Mouse (Mus musculus) stomach, postnatal 0 days (tissue): Measurements from ENCODE around the gene Krt84. TPM values are rescaled to one million over a fixed set of nuclear protein-coding genes. Genes with fewer than 3 reads are reported as not detected.

ENCODE experiments used
- ATAC-seq: fragments of 200-750 bp; cut with Nextera tagmentation; 2 replicates; pipeline ENCODE4 v1.8.0; 2017; ENCODE audit not compliant: low FRiP score, low TSS enrichment
- DNase-seq: peaks from one replicate; pipeline ENCODE4 v3.0.0-alpha.2; 2016; ENCODE audit warnings: low spot score
- H3K27ac ChIP-seq: fragments of 300-500 bp; sonication (generic); replicated peaks from 2 replicates; pipeline ENCODE4 v1.5.1; 2014; ENCODE audit warnings: mild to moderate bottlenecking, control low read depth
- H3K27me3 ChIP-seq: fragments of 300-500 bp; sonication (generic); 2 replicates; pipeline ENCODE4 v1.6.1; 2014; ENCODE audit warnings: low read length; ENCODE audit not compliant: control insufficient read depth, insufficient read depth
- H3K36me3 ChIP-seq: fragments of 300-500 bp; sonication (generic); 2 replicates; pipeline ENCODE4 v1.6.1; 2014; ENCODE audit warnings: low read length, mixed read lengths; ENCODE audit not compliant: control insufficient read depth, insufficient read depth
- H3K4me1 ChIP-seq: fragments of 300-500 bp; sonication (generic); replicated peaks from 2 replicates; pipeline ENCODE4 v1.6.1; 2014; ENCODE audit warnings: antibody characterized with exemption; ENCODE audit not compliant: control insufficient read depth, insufficient read depth
- H3K4me2 ChIP-seq: fragments of 300-500 bp; sonication (generic); replicated peaks from 2 replicates; pipeline ENCODE4 v1.6.1; 2014; ENCODE audit warnings: low read depth, mild to moderate bottlenecking, control low read depth, moderate library complexity
- H3K4me3 ChIP-seq: fragments of 300-500 bp; sonication (generic); 2 replicates; pipeline ENCODE4 v1.5.1; 2014; ENCODE audit warnings: low read depth, low read length, control low read depth
- H3K9ac ChIP-seq: fragments of 300-500 bp; sonication (generic); 2 replicates; pipeline ENCODE4 v1.6.1; 2014; ENCODE audit warnings: mild to moderate bottlenecking, low read length, control low read depth, mixed read lengths
- H3K9me3 ChIP-seq: fragments of 300-500 bp; sonication (generic); 2 replicates; pipeline ENCODE4 v1.6.1; 2016; ENCODE audit warnings: low read length; ENCODE audit not compliant: control insufficient read depth
- CTCF ChIP-seq: IDR thresholded peaks from 2 replicates; pipeline ENCODE4 v1.5.1; 2016; ENCODE audit warnings: antibody characterized with exemption, low read depth, mild to moderate bottlenecking, moderate library complexity
- EP300 ChIP-seq: optimal IDR thresholded peaks from 2 replicates; pipeline ENCODE3; 2016; ENCODE audit warnings: antibody characterized with exemption
- WGBS: fragments of 180-500 bp; shearing (Covaris S2); extraction: QIAGEN DNeasy Blood & Tissue Kit; methylation state at CpG from one replicate; pipeline ENCODE4 v1.1.7; 2014; 5-methylcytosine and 5-hydroxymethylcytosine counted together
- polyA plus RNA-seq: library from polyadenylated mRNA; unstranded; fragments of >200 nt; fragmentation: Nextera tagmentation; extraction: Ambion mirVana; gene quantifications from 2 replicates; pipeline ENCODE4 v1.2.1, GENCODE M21; 2015

The Krt84 gene
- 0.10 and 0.15 TPM in 2 replicates for polyA plus RNA-seq

GRCm38 (mm10) chr15:101532720-101533119 lies at the start of gene Krt84:
Gene Krt84 (minus strand): TSS chr15:101532820.
- TF ChIP-seq CTCF (no peak), EP300 (no peak)
- Histone ChIP-seq H3K27me3 (no peaks in the 10 kb centered on the region), H3K4me1 (no peaks in the 10 kb centered on the region), H3K4me2 (no peak within 1 kb of the TSS), H3K27ac (no peak within 1 kb of the TSS), H3K36me3 (no peaks in the 10 kb centered on the region), H3K4me3 (no peak within 1 kb of the TSS), H3K9ac (no peak within 1 kb of the TSS), H3K9me3 (no peaks in the 10 kb centered on the region)
- DNase-seq: no peak
- WGBS: 87% methylated on average over 7 of the region's 7 CpGs
- no peak for ATAC-seq

GRCm38 (mm10) chr15:101581701-101582100 lies 49.1 kb upstream of the Krt84 start:
- Histone ChIP-seq H3K4me2 (no peak overlapping the region), H3K36me3 (no peaks in the 10 kb centered on the region), H3K9me3 (no peaks in the 10 kb centered on the region), H3K27ac (no peak overlapping the region), H3K4me3 (no peak overlapping the region), H3K4me1 (no peaks in the 10 kb centered on the region), H3K27me3 (no peaks in the 10 kb centered on the region), H3K9ac (no peak overlapping the region)
- peak; percentile 4 for DNase-seq
- WGBS: 71% methylated on average over 3 of the region's 3 CpGs
- ATAC-seq: no peak
- TF ChIP-seq EP300 (no peak), CTCF (no peak)

DNA sequence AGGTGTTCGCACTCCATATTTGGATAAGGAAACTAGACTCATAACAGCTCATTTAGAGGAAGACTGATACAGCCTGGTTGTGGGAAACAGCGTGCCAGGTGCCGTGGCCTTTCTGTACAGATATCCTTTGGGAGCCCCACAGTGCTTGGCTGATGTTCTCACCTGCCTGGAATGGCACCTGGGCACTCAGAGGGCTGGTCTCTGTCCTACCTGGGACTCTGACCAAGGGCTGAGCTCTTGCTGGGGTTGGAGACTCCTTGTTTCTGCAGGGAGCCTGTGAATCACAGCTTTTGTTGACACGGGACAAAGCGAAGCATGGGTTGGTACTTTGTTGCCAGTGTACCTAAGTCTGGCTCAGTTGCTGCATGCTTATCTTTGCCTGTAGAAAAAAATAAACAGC lies 42.9 kb upstream of the Krt84 start:
- Histone ChIP-seq H3K4me1 (no peaks in the 10 kb centered on the region), H3K27ac (no peak overlapping the region), H3K36me3 (no peaks in the 10 kb centered on the region), H3K9ac (no peak overlapping the region), H3K4me3 (no peak overlapping the region), H3K9me3 (no peaks in the 10 kb centered on the region), H3K27me3 (no peaks in the 10 kb centered on the region), H3K4me2 (no peak overlapping the region)
- 63% methylated on average over 5 of the region's 5 CpGs for WGBS
- DNase-seq (peak; percentile 35), ATAC-seq (peak; percentile 47)
- no peak for TF ChIP-seq CTCF

DNA sequence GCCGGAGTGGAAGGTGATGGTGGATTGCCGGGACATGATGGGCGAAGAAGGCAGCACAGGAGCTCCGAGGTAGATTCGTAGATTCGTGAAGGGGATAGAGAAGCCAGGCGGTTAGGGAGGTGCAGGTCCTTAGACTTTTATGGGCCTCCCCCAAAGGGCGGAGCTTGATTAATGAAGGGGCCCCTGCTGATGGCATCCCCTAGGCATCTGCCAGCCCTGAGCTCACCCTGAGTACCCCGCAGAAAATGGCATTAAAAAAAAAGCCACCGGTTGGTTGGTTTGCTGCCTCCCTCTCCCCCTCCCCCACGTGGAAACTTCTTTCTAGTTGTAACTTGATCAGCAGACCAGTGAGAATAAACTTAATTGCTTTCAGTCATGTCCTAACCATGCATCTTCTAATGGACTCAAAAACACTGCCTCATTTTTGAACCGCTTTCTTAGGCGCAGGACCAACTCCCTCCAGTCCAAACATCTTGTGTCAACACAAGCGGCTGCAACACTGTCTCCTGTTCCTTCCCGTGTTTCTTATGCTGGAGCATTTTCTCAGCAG lies 41.3 kb upstream of the Krt84 start, which contains the start of gene Krt75:
Krt75 (minus strand) TSS at position 109 of the 550 bp plus-strand sequence.
- H3K27me3 ChIP-seq: no peaks in the 10 kb centered on the region
- no peaks in the 10 kb centered on the region for H3K36me3 ChIP-seq
- TF ChIP-seq CTCF (no peak), EP300 (no peak)
- no peak within 1 kb of the TSS for H3K4me2 ChIP-seq
- no peaks in the 10 kb centered on the region for H3K4me1 ChIP-seq
- H3K27ac ChIP-seq: no peak within 1 kb of the TSS
- DNase-seq (no peak), ATAC-seq (no peak)
- no peaks in the 10 kb centered on the region for H3K9me3 ChIP-seq
- 44% methylated on average over 15 of the region's 15 CpGs for WGBS
- no peak within 1 kb of the TSS for H3K4me3 ChIP-seq
- H3K9ac ChIP-seq: no peak within 1 kb of the TSS

- 41% methylated on average over 7 of the region's 7 CpGs for WGBS
- H3K9me3 ChIP-seq: no peaks in the 10 kb centered on the region
- H3K9ac ChIP-seq: no peak overlapping the region
- no peak for ATAC-seq
- H3K27ac ChIP-seq: no peak overlapping the region
- H3K27me3 ChIP-seq: no peaks in the 10 kb centered on the region
- no peaks in the 10 kb centered on the region for H3K36me3 ChIP-seq
- no peak overlapping the region for H3K4me2 ChIP-seq
- H3K4me1 ChIP-seq: no peaks in the 10 kb centered on the region
- TF ChIP-seq EP300 (no peak), CTCF (peak; percentile 76)
- peak; percentile 63 for DNase-seq
- no peak overlapping the region for H3K4me3 ChIP-seq
Measured at GRCm38 (mm10) chr15:101567780-101568179, 35.2 kb upstream of the Krt84 start.

GRCm38 (mm10) chr15:101562850-101563249 lies 30.2 kb upstream of the Krt84 start, which contains the start of gene Krt90:
Gene Krt90 (minus strand): TSS chr15:101562950.
- no peak within 1 kb of the TSS for H3K9ac ChIP-seq
- H3K9me3 ChIP-seq: no peaks in the 10 kb centered on the region
- no peak within 1 kb of the TSS for H3K4me3 ChIP-seq
- H3K4me1 ChIP-seq: no peaks in the 10 kb centered on the region
- TF ChIP-seq CTCF (no peak), EP300 (no peak)
- no peaks in the 10 kb centered on the region for H3K27me3 ChIP-seq
- WGBS: 71% methylated on average over 5 of the region's 5 CpGs
- H3K4me2 ChIP-seq: no peak within 1 kb of the TSS
- no peak for DNase-seq
- no peak for ATAC-seq
- H3K27ac ChIP-seq: no peak within 1 kb of the TSS
- H3K36me3 ChIP-seq: no peaks in the 10 kb centered on the region
